Mouse (Mus musculus) lung, embryonic 14.5 days (tissue): ENCODE measurements around the gene Slc25a25. TPM values are rescaled to one million over a fixed set of nuclear protein-coding genes. Genes with fewer than 3 reads are reported as not detected.
A peak's percentile ranks its signal among the peaks of the same experiment; 100 is the strongest.

ENCODE experiments used
- ATAC-seq: fragments of 200-750 bp; cut with Nextera tagmentation; 2 replicates; pipeline ENCODE4 v1.8.0; 2017; ENCODE audit warnings: mild to moderate bottlenecking, moderate TSS enrichment, moderate library complexity; ENCODE audit not compliant: insufficient read depth
- DNase-seq: peaks from one replicate; pipeline ENCODE4 v3.0.0-alpha.2; 2015
- H3K27ac ChIP-seq: fragments of 300-500 bp; sonication (generic); 2 replicates; pipeline ENCODE4 v1.5.1; 2014; ENCODE audit warnings: low read depth, mild to moderate bottlenecking, moderate library complexity
- H3K27me3 ChIP-seq: fragments of 300-500 bp; sonication (generic); 2 replicates; pipeline ENCODE4 v1.6.1; 2014; ENCODE audit warnings: low read length, control low read depth; ENCODE audit not compliant: insufficient read depth
- H3K36me3 ChIP-seq: fragments of 300-500 bp; sonication (generic); 2 replicates; pipeline ENCODE4 v1.6.1; 2014; ENCODE audit warnings: control low read depth; ENCODE audit not compliant: insufficient read depth
- H3K4me1 ChIP-seq: fragments of 300-500 bp; sonication (generic); 2 replicates; pipeline ENCODE4 v1.6.1; 2014; ENCODE audit warnings: antibody characterized with exemption, control low read depth; ENCODE audit not compliant: insufficient read depth
- H3K4me2 ChIP-seq: fragments of 300-500 bp; sonication (generic); 2 replicates; pipeline ENCODE4 v1.6.1; 2014; ENCODE audit warnings: mild to moderate bottlenecking
- H3K4me3 ChIP-seq: fragments of 300-500 bp; sonication (generic); 2 replicates; pipeline ENCODE4 v1.5.1; 2014; ENCODE audit warnings: low read depth, low read length
- H3K9ac ChIP-seq: fragments of 300-500 bp; sonication (generic); 2 replicates; pipeline ENCODE4 v1.6.1; 2014
- H3K9me3 ChIP-seq: fragments of 300-500 bp; sonication (generic); 2 replicates; pipeline ENCODE4 v1.6.1; 2016; ENCODE audit warnings: low read depth, low read length, control low read depth
- CTCF ChIP-seq: IDR thresholded peaks from 2 replicates; pipeline ENCODE4 v1.5.1; 2016; ENCODE audit warnings: antibody characterized with exemption, low read depth
- WGBS: fragments of 180-500 bp; shearing (Covaris S2); extraction: QIAGEN DNeasy Blood & Tissue Kit; methylation state at CpG from one replicate; pipeline ENCODE4 v1.1.7; 2014; 5-methylcytosine and 5-hydroxymethylcytosine counted together
- polyA plus RNA-seq: library from polyadenylated mRNA; unstranded; fragments of >200 nt; fragmentation: Nextera tagmentation; extraction: Ambion mirVana; gene quantifications from 2 replicates; pipeline ENCODE4 v1.2.1, GENCODE M21; 2014

Gene Slc25a25
- polyA plus RNA-seq, 1 experiment from 2014 or later = 19.5 TPM

DNA sequence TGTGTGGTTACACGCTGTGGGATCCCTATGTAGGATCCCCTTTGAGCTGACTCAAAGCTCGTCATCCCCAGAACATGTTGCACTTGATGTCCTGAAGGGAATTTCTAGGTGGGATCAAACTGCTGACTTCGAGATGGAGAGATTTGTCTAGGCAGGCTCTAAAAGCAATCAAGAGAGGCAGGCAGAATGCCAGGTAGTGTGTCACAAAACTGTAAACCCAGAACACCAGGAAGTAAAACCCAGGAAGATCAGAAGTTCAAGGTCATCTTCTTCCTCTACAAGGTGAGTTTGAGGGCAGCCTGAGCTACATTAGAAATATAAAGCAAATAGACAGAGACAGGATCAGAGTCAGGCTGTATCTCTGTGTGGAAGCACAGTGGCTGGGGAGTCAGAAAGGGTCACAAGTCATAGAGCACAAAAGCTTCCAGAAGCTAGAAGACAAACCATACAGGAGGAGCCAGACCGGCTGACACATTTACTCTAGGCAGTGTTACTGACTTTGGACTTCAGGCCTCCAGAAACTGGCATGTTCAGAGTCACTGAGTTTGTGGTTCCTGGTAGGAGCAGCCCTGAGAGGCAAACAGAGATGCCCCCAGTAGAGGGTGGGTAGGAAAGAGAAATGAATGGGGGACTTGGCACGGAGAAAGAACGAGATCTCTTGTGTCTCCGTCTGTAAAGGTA, 44.0 kb downstream of the Slc25a25 start:
- Histone ChIP-seq H3K4me3 (no peak overlapping the region), H3K27me3 (no peaks in the 10 kb centered on the region), H3K9me3 (no peaks in the 10 kb centered on the region), H3K27ac (no peak overlapping the region), H3K9ac (no peak overlapping the region), H3K36me3 (peaks cover 2% of the 10 kb centered on the region; the same call in 1 of the 2 replicates), H3K4me2 (no peak overlapping the region), H3K4me1 (no peaks in the 10 kb centered on the region)
- 74% methylated on average over 7 of the region's 7 CpGs for WGBS
- ATAC-seq = no peak
- DNase-seq = no peak
- TF ChIP-seq CTCF = no peak

DNA sequence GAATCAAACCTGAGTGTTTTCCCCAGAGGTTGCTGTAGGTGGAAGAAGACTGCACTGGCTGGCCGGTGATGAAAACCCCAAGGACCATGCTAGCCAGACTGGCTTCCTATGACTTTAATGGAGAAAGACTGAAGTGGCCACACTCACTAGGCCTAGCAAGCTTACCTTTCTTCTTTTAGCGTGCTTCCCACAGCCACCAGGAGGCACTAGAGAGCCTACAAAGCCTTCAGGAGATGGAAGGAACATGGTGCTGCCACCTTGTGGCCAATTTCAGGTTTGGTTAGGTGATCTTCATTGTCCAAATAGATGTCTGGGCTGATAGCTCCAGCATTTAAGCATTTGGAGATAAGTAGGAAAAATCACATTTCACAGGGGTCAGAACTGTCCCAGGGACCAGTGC, 46.6 kb downstream of the Slc25a25 start:
- ATAC-seq = peak; percentile 36; the same call in 1 of the 2 replicates
- H3K9me3 ChIP-seq = no peaks in the 10 kb centered on the region
- 17% methylated on average over 2 of the region's 2 CpGs for WGBS

DNA sequence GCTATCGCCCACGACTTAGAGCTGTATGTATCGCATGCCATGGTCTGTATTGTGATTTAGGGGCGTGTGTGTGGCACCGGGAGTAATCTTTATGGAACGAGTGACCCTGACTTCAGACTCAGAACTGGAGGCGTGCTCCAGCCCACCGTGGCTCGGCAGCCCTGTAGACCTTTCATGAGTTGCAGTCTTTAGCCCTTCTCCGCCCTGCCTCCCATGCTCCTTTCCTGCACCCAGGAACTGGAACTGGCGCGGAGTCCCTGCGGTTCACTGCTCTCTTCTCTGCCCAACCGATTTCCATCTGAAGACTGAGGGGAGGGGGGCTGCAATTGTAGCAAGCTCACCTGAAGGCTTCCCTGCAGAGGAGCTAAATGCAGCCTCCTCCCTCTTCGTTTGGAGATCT, 54.5 kb downstream of the Slc25a25 start:
- H3K36me3 ChIP-seq = peaks cover 23% of the 10 kb centered on the region
- no peaks in the 10 kb centered on the region for H3K27me3 ChIP-seq
- peak overlapping the region; percentile 77 for H3K9ac ChIP-seq
- peak overlapping the region; percentile 96 for H3K4me2 ChIP-seq
- peaks cover 6% of the 10 kb centered on the region for H3K4me1 ChIP-seq
- TF ChIP-seq CTCF = no peak
- DNase-seq (no peak), ATAC-seq (no peak)
- peak overlapping the region; percentile 92 for H3K4me3 ChIP-seq
- WGBS = under 1% methylated on average over 15 of the region's 15 CpGs
- no peaks in the 10 kb centered on the region for H3K9me3 ChIP-seq
- peak overlapping the region; percentile 91; the same call in 1 of the 2 replicates for H3K27ac ChIP-seq

More for the DNA sequence above, 46.6 kb downstream of the Slc25a25 start:
- Histone ChIP-seq H3K36me3 (peaks cover 28% of the 10 kb centered on the region), H3K4me3 (no peak overlapping the region), H3K27me3 (no peaks in the 10 kb centered on the region), H3K9ac (no peak overlapping the region), H3K27ac (no peak overlapping the region), H3K4me1 (no peaks in the 10 kb centered on the region), H3K4me2 (no peak overlapping the region)
- DNase-seq = peak; percentile 99
- peak; percentile 100 for TF ChIP-seq CTCF

DNA sequence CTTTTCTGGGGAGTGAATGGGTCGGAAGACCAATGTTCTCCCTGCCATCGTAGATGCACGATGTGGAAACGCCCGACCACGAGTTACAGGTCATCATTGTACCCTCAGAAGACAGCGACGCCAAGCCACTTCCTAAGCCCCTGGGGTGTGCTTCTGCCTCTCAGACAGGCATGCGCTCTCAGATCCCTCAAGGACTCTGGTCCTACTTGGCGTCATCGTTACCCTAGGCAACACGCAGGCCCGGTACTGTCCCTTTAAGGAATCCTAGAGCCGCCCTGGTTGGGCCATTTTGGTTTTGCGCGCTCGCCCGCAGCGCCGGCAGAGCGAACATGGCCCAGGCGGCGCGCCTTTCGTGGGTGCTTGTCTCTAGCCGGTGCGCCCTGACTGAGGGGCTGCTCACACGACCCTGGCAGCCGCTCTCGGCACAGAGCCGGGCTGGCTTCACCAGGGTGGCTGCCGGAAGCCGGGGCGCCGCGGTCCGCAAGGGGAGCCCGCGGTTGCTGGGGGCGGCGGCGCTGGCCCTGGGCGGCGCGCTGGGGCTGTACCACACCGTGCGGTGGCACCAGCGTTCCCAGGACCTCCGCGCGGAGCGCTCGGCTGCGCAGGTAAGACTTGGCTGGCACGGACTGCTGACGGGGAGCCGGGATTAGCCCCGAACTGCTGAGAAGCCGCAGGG, 55.2 kb downstream of the Slc25a25 start:
- Histone ChIP-seq H3K9me3 (no peaks in the 10 kb centered on the region), H3K27me3 (no peaks in the 10 kb centered on the region), H3K9ac (peak overlapping the region; percentile 77), H3K4me1 (peaks cover 6% of the 10 kb centered on the region), H3K4me2 (peak overlapping the region; percentile 96), H3K27ac (peak overlapping the region; percentile 91), H3K4me3 (peak overlapping the region; percentile 92), H3K36me3 (peaks cover 17% of the 10 kb centered on the region)
- ATAC-seq = peak; percentile 97
- peak; percentile 96 for DNase-seq
- under 1% methylated on average over 59 of the region's 59 CpGs for WGBS
- no peak for TF ChIP-seq CTCF

DNA sequence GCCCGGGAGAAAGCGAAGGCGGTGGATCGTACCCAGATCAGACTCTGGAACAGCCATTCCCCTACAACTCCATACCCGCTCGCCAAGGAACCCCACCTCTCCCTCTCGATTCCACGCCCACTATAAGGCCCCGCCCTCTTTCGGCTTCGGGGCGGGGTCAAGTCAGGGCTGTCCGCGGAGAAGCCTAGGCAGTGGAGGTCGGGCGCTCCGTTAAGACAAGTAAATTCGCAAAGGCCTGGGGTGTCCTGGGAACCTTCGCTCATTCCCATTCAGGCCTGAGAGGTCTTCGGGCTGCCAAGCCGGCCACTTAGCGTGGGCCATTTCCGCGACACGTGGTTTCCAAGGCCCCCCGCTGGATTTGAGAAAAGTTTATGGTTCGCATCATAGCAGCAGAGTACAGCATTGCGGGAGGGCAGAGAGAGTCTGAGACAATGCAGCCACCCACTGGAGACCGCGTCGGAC, 55.7 kb downstream of the Slc25a25 start, which contains the start of gene Ptges2:
TSS of gene Ptges2 (plus strand) at position 413 of the 462 bp plus-strand sequence.
- H3K9ac ChIP-seq = peak within 1 kb of the TSS; percentile 77
- H3K4me2 ChIP-seq = peak within 1 kb of the TSS; percentile 96
- ATAC-seq (peak; percentile 90), DNase-seq (peak; percentile 94)
- peak within 1 kb of the TSS; percentile 91 for H3K27ac ChIP-seq
- no peaks in the 10 kb centered on the region for H3K9me3 ChIP-seq
- no peaks in the 10 kb centered on the region for H3K27me3 ChIP-seq
- peaks cover 11% of the 10 kb centered on the region for H3K36me3 ChIP-seq
- WGBS = under 1% methylated on average over 31 of the region's 31 CpGs
- peaks cover 6% of the 10 kb centered on the region for H3K4me1 ChIP-seq
- peak within 1 kb of the TSS; percentile 92 for H3K4me3 ChIP-seq
- no peak for TF ChIP-seq CTCF

DNA sequence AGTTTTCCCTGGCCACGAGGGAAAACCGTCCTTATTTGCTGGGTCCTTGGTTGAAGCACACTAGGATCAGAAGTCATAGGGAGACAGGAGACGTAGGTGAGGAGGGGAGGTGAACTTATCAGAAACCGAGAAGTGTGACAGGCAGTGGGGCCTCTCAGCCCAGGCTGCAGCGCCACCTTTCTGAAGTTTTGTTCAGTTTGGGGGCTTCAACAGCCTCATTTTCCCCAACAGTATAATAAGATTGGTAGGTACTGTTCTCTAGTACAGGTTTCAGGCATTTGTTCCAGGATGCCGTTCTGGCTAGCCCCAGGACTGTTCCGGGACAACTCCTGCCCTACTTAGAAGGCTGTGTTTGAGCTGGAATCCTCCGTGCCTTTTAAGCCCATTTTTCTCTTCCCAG, 56.3 kb downstream of the Slc25a25 start:
- peak overlapping the region; percentile 91 for H3K27ac ChIP-seq
- H3K9me3 ChIP-seq = no peaks in the 10 kb centered on the region
- peak; percentile 59 for TF ChIP-seq CTCF
- no peaks in the 10 kb centered on the region for H3K27me3 ChIP-seq
- H3K4me3 ChIP-seq = peak overlapping the region; percentile 92
- peak overlapping the region; percentile 96 for H3K4me2 ChIP-seq
- peaks cover 6% of the 10 kb centered on the region; the same call in 1 of the 2 replicates for H3K36me3 ChIP-seq
- H3K9ac ChIP-seq = peak overlapping the region; percentile 77
- ATAC-seq = no peak
- DNase-seq = peak; percentile 67
- WGBS = 4% methylated on average over 8 of the region's 8 CpGs
- peaks cover 6% of the 10 kb centered on the region for H3K4me1 ChIP-seq

DNA sequence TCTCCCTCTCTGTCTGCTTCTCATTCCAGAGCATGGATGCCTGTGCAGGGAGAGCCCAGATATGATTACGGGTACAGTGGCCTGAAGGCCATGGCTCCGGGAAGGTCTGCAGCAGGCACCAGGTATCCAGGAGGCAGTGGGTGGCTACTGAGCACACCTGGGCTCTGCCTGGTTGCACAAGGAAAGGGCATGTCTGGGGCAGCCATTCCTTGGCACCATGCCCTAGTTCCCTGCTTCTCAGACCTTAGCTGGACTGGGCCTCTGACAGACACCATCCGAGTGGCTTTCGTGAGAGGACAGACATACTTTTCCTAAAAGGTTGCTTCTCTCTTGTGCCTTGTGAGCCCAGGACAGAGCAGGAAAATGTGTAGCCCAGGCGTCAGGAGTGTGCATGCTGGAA, 59.2 kb downstream of the Slc25a25 start:
- WGBS = 76% methylated on average over 5 of the region's 5 CpGs
- Histone ChIP-seq H3K36me3 (no peaks in the 10 kb centered on the region), H3K4me1 (peaks cover under 1% of the 10 kb centered on the region; the same call in 1 of the 2 replicates), H3K4me3 (no peak overlapping the region), H3K27me3 (no peaks in the 10 kb centered on the region), H3K27ac (no peak overlapping the region), H3K4me2 (no peak overlapping the region), H3K9ac (no peak overlapping the region; the same call in 1 of the 2 replicates), H3K9me3 (no peaks in the 10 kb centered on the region)
- DNase-seq = no peak
- TF ChIP-seq CTCF = no peak
- ATAC-seq = no peak
